Mouse (Mus musculus) splenic B cell, adult 2 months (primary cell): ENCODE results near the gene Tmem52b.
"Not testable (repeated sequence)": the region's sequence is repeated elsewhere in the genome, so short reads cannot be mapped to it uniquely, and the experiment has no call there.

Source experiments
- DNase-seq: peaks from one replicate; pipeline ENCODE4 v3.0.0-alpha.2; 2011; ENCODE audit warnings: low read depth, low spot score
- H3K27me3 ChIP-seq: 2 replicates; pipeline ENCODE4 v1.6.1; 2012; ENCODE audit warnings: mild to moderate bottlenecking, low read length, moderate library complexity, mixed read lengths; ENCODE audit not compliant: control insufficient read depth, poor library complexity, insufficient read depth, severe bottlenecking
- H3K36me3 ChIP-seq: 2 replicates; pipeline ENCODE4 v1.6.1; 2012; ENCODE audit warnings: mild to moderate bottlenecking, low read length, moderate library complexity, mixed read lengths; ENCODE audit not compliant: control insufficient read depth, poor library complexity, insufficient read depth, severe bottlenecking

Gene Tmem52b

DNA sequence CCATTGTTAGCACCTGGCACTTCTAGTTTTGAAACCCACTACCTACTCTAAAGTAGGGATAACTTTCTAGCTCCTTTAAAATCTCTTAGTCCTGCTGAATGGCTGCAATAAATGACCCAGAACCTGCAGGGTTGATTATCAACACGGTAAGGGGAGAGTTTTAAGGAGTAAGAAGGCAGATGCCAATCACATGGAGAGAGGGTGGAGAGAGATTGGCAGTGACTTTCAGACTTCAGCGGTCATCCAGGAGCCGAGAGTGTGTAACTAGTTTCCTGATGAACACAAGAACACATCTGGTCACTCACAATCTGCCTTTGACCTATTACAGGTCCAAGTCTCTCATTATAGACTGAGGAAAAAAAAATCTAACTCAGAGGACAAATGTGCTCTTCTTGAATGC lies at the start of gene Tmem52b:
Tmem52b (plus strand) TSS at position 189 of the 400 bp plus-strand sequence.
- Histone ChIP-seq H3K27me3 (no peaks in the 10 kb centered on the region), H3K36me3 (no peaks in the 10 kb centered on the region)
- DNase-seq: no peak

DNA sequence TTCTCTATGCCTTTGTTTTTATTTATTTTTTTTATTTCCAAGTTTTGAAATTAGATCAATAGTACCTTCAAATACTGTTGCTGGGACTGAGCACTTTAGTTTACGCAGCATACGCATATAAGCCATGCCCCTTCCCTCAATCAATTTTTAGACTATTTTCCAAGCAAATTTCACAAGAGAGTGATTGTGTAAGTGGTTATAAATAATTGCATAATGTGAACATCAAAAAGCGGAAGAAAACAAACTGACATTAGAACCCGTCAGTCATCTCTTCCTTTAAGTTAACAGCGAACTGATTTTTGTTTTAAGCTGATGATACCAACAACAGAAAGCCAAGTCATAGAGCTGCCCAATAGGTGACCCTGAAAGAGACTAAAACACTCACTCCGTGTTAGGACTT lies 41.0 kb upstream of the Tmem52b start:
- no peaks in the 10 kb centered on the region for H3K36me3 ChIP-seq
- no peaks in the 10 kb centered on the region for H3K27me3 ChIP-seq
- no peak for DNase-seq

DNA sequence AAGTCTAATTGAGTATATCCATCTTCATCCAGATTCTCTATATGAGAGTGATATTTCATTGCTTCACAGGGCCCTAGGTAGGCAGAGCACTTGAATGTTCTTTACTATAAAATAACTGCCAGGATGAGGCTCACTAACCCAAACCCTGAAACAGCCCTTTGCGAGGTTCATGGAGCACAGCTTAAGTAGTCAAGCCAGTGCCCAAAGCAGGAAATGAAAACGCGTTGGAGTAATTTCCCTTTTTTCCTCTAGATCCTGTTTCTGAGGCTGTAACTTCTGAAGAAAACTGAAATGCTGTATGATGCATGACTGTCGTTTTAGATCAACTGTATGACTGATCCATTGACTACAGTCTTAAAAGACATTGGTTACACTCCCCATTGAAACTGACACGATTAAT lies 39.7 kb upstream of the Tmem52b start:
- no peaks in the 10 kb centered on the region for H3K27me3 ChIP-seq
- no peaks in the 10 kb centered on the region for H3K36me3 ChIP-seq
- DNase-seq: peak; percentile 18

DNA sequence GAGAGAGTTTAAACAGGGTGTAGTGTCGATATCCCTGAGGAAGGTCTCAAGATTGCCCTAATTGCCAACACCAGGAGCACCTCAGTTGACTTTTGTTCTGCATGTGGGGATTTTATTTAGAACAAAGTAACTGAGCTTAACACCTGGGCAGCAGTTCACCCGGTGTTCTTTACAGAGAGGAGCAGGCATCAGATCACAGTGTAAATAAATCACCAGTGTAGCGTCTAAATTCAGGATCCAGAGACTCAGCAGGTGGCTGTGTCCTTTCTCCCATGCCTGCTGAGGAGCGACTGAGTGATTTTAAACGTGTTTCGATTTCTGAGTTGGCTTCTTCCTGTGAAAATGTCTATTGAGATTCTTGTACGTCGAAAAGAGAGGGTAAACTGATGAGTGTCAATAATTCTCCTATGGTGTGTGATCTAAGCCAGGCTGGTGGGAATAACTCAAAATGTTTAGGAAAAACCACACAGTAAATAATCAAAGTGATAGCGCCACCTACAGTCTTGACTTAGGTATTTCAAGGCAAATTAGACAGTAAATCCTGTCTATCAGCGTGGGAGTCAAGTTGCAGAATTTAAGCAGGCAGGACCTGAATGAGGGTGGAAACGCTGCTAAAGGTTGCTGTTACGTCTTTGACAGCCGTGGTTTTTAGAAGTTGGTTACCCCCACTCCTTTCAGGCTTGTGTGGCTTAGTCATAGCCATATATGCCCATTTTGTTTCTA lies 35.8 kb upstream of the Tmem52b start:
- peak; percentile 53 for DNase-seq
- H3K27me3 ChIP-seq: no peaks in the 10 kb centered on the region
- H3K36me3 ChIP-seq: no peaks in the 10 kb centered on the region

DNA sequence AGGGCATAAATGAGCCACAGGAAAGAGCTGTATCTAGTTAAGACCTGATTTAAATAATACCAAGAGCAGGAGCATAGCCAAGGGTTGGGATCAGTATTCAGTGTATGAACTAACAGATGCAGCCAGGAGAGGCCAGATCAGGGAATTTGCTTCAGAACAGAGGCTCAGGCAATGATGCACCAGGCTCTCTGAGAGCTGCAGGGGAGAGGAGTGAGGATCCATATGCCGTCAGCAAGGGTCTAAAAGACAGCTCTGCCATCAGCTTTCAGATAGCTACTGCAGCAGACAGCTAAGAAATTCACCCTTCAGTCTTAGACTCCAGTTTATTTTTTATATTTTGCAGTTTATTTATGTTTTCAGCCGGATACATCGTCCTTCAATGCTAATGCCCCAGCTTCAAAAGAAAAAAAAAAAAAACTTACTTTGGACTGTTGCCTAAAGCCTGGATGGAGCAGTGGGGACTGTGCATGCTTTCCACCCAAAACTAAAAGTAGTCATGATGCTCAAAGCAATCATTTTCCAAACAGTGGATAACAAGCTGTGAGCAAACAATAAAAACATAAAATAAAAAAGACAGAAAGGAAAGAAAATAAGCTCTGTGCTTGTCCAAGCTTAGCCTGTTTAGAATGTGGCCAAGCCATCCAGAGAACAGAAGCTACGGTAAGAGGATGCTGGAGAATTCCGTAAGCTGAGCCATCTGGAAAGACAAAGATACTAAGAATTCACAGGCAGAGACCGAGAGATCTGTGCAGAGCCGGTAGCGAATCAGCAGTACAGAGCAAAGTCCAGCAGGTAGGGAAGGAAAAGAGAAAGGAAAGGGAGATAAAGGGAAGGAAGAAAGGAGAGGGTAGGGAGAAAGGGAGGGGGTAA lies 32.0 kb upstream of the Tmem52b start:
- DNase-seq: no peak
- no peaks in the 10 kb centered on the region for H3K36me3 ChIP-seq
- H3K27me3 ChIP-seq: no peaks in the 10 kb centered on the region

DNA sequence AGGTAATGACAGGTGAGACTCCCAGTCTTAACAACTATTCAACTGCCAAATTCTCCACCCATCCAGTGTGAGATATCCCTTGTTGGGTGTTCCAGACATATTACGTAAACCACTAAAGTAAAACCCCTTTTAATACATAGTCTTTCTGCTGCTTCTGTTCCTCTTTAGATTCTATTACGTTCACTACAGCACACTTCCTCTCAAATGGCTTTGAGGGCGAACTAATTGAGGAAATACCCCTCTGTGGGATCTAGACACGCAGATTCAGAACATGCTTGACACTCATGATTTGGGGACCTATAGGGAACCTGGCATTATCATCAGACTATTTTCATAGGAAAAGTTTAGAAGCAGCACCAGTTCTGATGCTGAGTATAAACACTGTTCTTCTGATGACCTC lies 17.4 kb upstream of the Tmem52b start:
- Histone ChIP-seq H3K27me3 (no peaks in the 10 kb centered on the region), H3K36me3 (no peaks in the 10 kb centered on the region)
- peak; percentile 66 for DNase-seq

DNA sequence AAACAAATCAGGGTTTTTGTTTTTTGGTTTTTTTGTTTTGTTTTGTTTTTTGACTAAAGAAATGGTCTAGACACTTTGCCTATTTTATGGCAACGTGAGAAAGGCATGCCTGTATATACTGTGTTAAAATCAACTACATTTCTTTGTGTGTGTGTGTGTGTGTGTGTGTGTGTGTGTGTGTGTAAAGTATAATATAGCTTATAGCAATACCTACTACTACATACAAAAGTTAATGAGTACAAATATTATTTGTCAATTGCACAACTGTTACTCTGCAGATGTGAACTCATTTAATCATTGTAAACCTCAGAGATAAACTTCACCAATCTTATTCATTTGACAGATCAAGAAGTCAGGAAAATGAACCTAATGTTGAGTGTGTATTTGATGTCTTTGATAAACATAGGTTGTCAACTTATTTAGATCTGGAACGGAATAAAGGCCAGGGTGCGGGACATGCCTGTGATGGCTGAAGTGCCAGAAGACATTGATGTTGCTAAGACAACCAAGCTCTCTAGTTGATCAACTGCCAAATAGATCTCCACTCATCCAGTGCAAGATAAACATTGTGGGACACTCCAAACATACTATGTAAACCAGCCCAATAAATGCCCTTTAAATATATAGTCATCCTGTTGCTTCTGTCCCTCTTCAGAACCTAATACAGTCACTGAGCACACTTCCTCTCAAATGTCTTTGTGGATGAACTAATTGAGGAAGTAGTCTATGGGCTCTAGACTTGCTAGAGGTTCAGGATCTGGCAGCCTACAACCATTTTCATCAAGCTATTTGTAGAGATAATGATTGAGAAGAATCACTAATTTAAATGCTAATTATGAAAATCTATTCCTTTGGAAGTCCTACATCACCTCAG lies 14.8 kb upstream of the Tmem52b start:
- Histone ChIP-seq H3K36me3 (no peaks in the 10 kb centered on the region), H3K27me3 (no peaks in the 10 kb centered on the region)
- peak; percentile 50 for DNase-seq

DNA sequence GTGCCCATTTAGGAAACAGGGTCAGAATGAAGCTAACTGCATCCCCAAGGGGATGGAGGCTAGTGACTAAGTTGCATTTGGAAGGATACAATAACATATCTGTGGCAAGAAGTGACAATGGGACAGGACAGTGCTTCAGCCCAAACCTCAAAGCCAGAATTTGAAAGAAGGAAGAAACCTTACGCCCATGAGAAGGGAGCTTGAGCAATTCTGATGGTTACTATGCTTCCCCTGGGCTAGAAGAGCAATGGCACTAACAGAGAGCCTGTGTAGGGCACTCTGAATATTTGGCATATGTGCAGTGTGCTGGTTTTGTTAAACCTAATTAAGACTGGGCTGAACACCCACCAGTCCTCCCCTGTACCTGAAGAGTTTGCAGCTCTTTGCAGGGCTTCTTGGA lies 12.8 kb upstream of the Tmem52b start:
- not testable (repeated sequence) for DNase-seq, H3K27me3 ChIP-seq, H3K36me3 ChIP-seq

DNA sequence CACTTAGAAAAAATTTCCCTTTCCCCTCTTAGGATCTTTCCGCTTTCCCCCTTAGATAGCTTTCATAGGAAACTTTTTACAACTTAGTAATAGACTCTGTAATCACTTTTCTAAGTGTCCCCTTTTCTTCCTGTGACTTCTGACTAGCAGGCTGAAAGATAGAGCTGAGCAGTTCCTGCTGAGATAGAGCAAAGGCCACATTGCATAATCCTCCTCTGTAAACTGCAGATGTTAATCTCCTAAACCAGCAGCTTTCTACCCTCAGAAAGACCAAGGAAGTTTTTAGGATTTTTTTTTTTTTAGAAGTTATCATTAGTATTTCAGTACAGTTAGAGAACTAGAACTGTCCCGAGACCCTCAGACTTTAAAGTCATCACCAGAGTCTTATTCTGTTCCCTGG lies 8.9 kb upstream of the Tmem52b start:
- DNase-seq: no peak
- Histone ChIP-seq H3K27me3 (no peaks in the 10 kb centered on the region), H3K36me3 (no peaks in the 10 kb centered on the region)

DNA sequence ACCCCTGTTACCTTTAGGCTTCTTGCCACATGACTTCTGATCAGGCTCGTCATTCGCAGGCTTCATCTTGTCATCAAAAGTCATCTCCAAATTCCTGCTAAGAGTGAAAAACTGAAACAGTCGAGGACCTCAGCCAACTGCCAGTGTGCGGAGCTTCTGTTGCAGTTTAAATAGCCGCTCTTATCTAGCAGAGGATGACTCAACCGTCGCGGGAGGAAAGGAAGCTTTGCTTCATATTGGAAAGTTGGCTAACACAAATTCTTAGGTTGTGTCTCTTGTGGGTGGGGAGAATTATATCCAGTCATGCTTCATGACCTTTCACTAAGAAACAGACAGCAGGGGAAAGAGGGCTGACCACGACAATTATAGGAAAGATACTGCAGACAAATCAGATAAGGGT lies 5.3 kb upstream of the Tmem52b start, which contains the start of gene Olr1:
Olr1 (minus strand) TSS at position 142 of the 400 bp plus-strand sequence.
- H3K36me3 ChIP-seq: no peaks in the 10 kb centered on the region
- no peak for DNase-seq
- no peaks in the 10 kb centered on the region for H3K27me3 ChIP-seq

DNA sequence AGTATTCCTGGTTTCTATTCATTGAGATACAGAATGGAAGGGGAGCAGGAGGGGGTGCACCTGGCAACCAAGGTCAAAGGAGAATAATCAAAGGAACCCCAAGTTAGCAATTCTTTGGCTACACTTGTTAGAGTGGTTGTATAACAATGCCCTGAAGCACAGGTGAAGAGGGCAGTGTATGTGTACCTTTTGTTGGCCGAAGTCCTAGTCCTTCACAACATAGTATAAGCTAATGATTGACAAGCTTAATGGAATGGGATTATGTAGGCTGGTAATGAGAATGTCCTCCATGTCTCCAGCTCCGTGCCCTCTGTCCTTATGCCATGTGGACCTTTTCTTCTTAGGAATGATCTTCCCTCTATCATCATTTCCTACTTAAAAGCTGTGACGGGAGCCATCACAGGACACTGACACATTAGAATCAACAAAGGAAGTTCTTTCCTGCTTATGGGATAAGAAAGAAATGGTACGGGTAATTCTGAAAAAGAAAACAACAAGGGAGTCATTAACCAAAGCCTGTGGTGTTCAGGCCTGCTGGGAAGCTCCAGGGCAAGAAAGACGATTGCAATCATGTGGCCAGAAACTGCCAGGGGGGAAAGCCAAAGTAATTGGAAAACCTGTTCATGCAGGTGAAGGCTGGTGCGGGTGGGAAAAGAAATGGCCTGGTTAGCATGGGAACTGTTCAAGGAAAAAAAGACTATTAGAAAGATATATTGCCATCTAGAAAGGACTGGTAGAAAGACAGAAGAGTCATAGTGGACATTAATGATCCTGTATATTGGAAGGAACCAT lies 2.0 kb upstream of the Tmem52b start:
- H3K36me3 ChIP-seq: no peaks in the 10 kb centered on the region
- no peaks in the 10 kb centered on the region for H3K27me3 ChIP-seq
- no peak for DNase-seq

DNA sequence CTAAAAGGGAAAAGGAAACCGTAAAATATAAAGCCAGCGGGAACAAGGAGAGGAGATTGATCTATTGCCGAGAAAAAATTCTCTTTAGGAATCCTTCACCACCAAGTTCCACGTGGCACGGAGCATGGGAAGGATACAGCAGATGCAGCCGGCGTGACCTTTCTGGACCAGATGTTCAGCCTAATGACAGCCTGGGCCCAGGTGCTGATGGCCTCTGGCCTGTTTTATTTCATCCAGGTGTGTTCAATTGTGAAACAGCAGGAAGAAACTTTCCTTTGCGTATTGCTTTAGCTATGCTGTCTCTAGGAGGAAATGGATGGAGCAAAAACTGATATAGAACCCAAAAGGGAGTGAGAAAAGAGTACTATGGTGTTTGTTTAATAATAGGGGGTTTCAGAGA lies 513 bp downstream of the Tmem52b start:
- no peaks in the 10 kb centered on the region for H3K36me3 ChIP-seq
- no peaks in the 10 kb centered on the region for H3K27me3 ChIP-seq
- DNase-seq: no peak

DNA sequence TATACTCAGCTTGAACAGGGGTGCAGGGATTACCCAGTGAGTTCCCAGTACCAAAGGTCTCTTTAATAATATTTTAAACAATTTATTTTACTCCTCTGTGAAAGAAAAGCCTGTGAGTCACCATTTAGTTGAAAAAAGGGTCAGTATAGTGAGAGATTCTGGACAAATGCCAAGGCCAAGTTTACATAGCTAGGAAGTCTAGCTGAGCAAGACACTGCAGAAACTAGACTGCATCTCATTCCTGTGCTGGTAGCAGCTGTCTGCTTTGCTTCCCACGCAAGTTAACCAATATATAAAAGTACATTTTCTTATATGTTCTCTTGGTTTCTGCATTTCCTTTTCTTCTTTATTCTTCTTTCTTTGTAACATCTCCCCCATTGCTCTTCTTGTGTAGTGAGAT lies 1.1 kb downstream of the Tmem52b start:
- no peak for DNase-seq
- no peaks in the 10 kb centered on the region for H3K36me3 ChIP-seq
- H3K27me3 ChIP-seq: no peaks in the 10 kb centered on the region

DNA sequence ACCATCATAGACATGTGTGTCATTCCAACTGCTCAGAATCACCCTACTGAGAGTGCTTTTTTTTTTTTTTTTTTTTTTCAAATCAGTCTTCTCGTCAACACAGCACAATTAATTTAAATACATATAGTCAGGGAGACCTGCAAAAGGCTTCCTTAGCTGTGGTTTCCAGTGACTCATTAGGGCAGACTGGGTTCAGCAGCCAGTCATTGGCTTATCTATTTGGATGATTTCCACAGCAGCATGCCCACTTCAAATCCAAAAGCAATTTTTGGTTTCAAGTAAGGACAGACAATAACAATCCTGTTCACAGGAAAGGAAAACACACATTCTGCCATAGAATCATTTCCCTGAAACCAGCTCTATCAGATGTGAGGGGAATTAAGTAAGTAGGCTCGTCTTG lies 2.0 kb downstream of the Tmem52b start:
- Histone ChIP-seq H3K36me3 (no peaks in the 10 kb centered on the region), H3K27me3 (no peaks in the 10 kb centered on the region)
- DNase-seq: no peak
